Mouse (Mus musculus) heart, embryonic 14.5 days (tissue): Measurements from ENCODE around the gene Ntf3. TPM values are rescaled to one million over a fixed set of nuclear protein-coding genes. Genes with fewer than 3 reads are reported as not detected.

Experiments used
- ATAC-seq: fragments of 200-750 bp; cut with Nextera tagmentation; 2 replicates; pipeline ENCODE4 v1.8.0; 2017; ENCODE audit warnings: low read depth, moderate TSS enrichment; ENCODE audit not compliant: insufficient number of reproducible peaks, insufficient read depth, low FRiP score
- H3K27ac ChIP-seq, 2 experiments: fragments of 200-500 bp in 1 of 2; fragments of 300-500 bp in 1 of 2; sonication (generic) in 1 of 2; replicated peaks in 1 of 2; 2 replicates each; pipeline ENCODE4 v1.5.1; 2012 to 2014; ENCODE audit warnings: low read depth in 2 of 2, low read length in 2 of 2, control low read depth in 1 of 2, mild to moderate bottlenecking in 1 of 2, mixed read lengths in 1 of 2; ENCODE audit not compliant: control insufficient read depth in 1 of 2, insufficient read depth in 1 of 2
- H3K27me3 ChIP-seq: fragments of 300-500 bp; sonication (generic); 2 replicates; pipeline ENCODE4 v1.6.1; 2014; ENCODE audit warnings: mild to moderate bottlenecking, low read length, control low read depth; ENCODE audit not compliant: control insufficient read depth, insufficient read depth
- H3K36me3 ChIP-seq: fragments of 300-500 bp; sonication (generic); 2 replicates; pipeline ENCODE4 v1.6.1; 2014; ENCODE audit warnings: mild to moderate bottlenecking, control low read depth, low read length, mixed read lengths; ENCODE audit not compliant: control insufficient read depth, insufficient read depth
- H3K4me1 ChIP-seq, 2 experiments: fragments of 200-500 bp in 1 of 2; fragments of 300-500 bp in 1 of 2; sonication (generic) in 1 of 2; 2 replicates each; pipeline ENCODE4 v1.6.1; 2012 to 2014; ENCODE audit warnings: low read length in 2 of 2, control low read depth in 1 of 2, mixed read lengths in 1 of 2; ENCODE audit not compliant: control insufficient read depth in 2 of 2, insufficient read depth in 2 of 2
- H3K4me2 ChIP-seq: fragments of 300-500 bp; sonication (generic); 2 replicates; pipeline ENCODE4 v1.6.1; 2014; ENCODE audit warnings: mild to moderate bottlenecking, low read length
- H3K4me3 ChIP-seq, 2 experiments: fragments of 200-500 bp in 1 of 2; fragments of 300-500 bp in 1 of 2; sonication (generic) in 1 of 2; 2 replicates each; pipeline ENCODE4 v1.5.1; 2012 to 2014; ENCODE audit warnings: low read length in 2 of 2, mild to moderate bottlenecking in 2 of 2, control low read depth in 1 of 2, low read depth in 1 of 2, moderate library complexity in 1 of 2; ENCODE audit not compliant: control insufficient read depth in 1 of 2, insufficient read depth in 1 of 2
- H3K9ac ChIP-seq: fragments of 300-500 bp; sonication (generic); 2 replicates; pipeline ENCODE4 v1.6.1; 2014; ENCODE audit warnings: mild to moderate bottlenecking, low read length
- H3K9me3 ChIP-seq: fragments of 300-500 bp; sonication (generic); 2 replicates; pipeline ENCODE4 v1.6.1; 2016; ENCODE audit warnings: low read length, control low read depth; ENCODE audit not compliant: control insufficient read depth
- WGBS: fragments of 180-500 bp; shearing (Covaris S2); extraction: QIAGEN DNeasy Blood & Tissue Kit; methylation state at CpG from one replicate; pipeline ENCODE4 v1.1.7; 2014; 5-methylcytosine and 5-hydroxymethylcytosine counted together
- polyA plus RNA-seq: library from polyadenylated mRNA; unstranded; fragments of >200 nt; fragmentation: Nextera tagmentation; extraction: Ambion mirVana; gene quantifications from 2 replicates; pipeline ENCODE4 v1.2.1, GENCODE M21; 2014

Gene Ntf3
- polyA plus RNA-seq, 1 experiment from 2014 or later = 8.5 TPM

GRCm38 (mm10) chr6:126159279-126160066, 7.2 kb downstream of the Ntf3 start:
- peak overlapping the region; percentile 31 to 40; a peak in 3 of 4 replicates for H3K27ac ChIP-seq
- no peak overlapping the region for H3K9ac ChIP-seq
- 74% methylated on average over 13 of the region's 13 CpGs for WGBS
- H3K4me2 ChIP-seq = no peak overlapping the region
- H3K36me3 ChIP-seq = no peaks in the 10 kb centered on the region
- H3K4me1 ChIP-seq = peaks cover 15 to 29% of the 10 kb centered on the region in 2 experiments
- H3K27me3 ChIP-seq = peaks cover 6% of the 10 kb centered on the region; the same call in 1 of the 2 replicates
- H3K4me3 ChIP-seq = no peak overlapping the region
- ATAC-seq = no peak
- peaks cover 5% of the 10 kb centered on the region; the same call in 1 of the 2 replicates for H3K9me3 ChIP-seq

DNA sequence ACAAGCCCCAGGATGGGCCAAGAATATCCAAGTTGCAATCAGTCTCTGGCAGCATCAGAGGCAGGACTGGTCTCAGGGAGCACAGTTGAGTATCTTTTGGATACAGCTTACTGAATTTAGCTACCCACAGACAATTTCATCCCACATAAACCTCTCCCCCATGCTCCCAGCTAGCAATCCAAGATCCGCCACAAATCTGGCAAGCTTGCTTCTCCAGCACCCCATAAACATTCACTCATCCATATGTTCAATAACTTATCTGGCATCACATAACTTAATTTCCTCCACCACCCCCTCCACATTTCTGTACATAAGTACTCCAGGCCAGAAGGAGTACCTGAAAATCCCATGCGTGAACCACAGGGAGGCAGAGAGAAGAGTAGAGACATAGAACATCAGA, 10.8 kb downstream of the Ntf3 start:
- no peaks in the 10 kb centered on the region for H3K36me3 ChIP-seq
- peaks cover 5% of the 10 kb centered on the region; the same call in 1 of the 2 replicates for H3K9me3 ChIP-seq
- WGBS = 92% methylated on average over 2 of the region's 2 CpGs
- H3K27me3 ChIP-seq = no peaks in the 10 kb centered on the region
- no peak overlapping the region for H3K27ac ChIP-seq
- no peak overlapping the region for H3K4me2 ChIP-seq
- no peak overlapping the region for H3K4me3 ChIP-seq
- ATAC-seq = no peak
- H3K4me1 ChIP-seq = peaks cover 6 to 15% of the 10 kb centered on the region in 2 experiments
- H3K9ac ChIP-seq = no peak overlapping the region

- no peak overlapping the region for H3K4me2 ChIP-seq
Observed at GRCm38 (mm10) chr6:126154372-126154982, 12.2 kb downstream of the Ntf3 start.

DNA sequence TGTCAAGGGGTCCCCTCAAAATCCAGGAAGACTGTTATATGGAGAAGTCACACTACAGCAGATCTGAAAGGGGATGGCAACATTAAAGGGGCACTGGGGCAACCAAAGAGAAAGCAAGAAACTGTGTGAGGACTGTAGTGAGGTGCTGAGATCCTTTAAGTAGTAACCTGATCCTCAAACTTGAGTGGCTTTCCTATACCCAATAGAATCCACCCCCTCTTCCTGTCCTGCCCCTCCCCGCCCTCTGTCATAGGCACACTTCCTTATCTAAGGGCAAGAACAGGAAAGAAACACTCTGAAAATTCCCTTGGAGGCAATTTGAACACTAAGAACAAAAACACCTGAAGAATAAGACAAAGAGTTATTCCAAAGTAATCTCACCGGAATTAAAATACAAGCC, 13.6 kb downstream of the Ntf3 start:
- no peak for ATAC-seq
- H3K36me3 ChIP-seq = no peaks in the 10 kb centered on the region
- no peak overlapping the region for H3K4me2 ChIP-seq
- H3K4me3 ChIP-seq = no peak overlapping the region
- H3K9ac ChIP-seq = no peak overlapping the region
- no peaks in the 10 kb centered on the region for H3K9me3 ChIP-seq
- H3K27me3 ChIP-seq = no peaks in the 10 kb centered on the region
- 79% methylated on average over 2 of the region's 2 CpGs for WGBS
- H3K4me1 ChIP-seq = no peaks in the 10 kb centered on the region; a peak in 1 of 4 replicates
- no peak overlapping the region for H3K27ac ChIP-seq

More at GRCm38 (mm10) chr6:126154372-126154982, 12.2 kb downstream of the Ntf3 start:
- Histone ChIP-seq H3K9me3 (peaks cover 5% of the 10 kb centered on the region; the same call in 1 of the 2 replicates), H3K36me3 (no peaks in the 10 kb centered on the region), H3K27ac (no peak overlapping the region), H3K4me3 (no peak overlapping the region), H3K27me3 (no peaks in the 10 kb centered on the region), H3K4me1 (peaks cover 1 to 6% of the 10 kb centered on the region in 2 experiments), H3K9ac (no peak overlapping the region)
- 22% methylated on average over 8 of the region's 8 CpGs for WGBS
- no peak for ATAC-seq

- peaks cover 25 to 40% of the 10 kb centered on the region in 2 experiments for H3K4me1 ChIP-seq
- WGBS = 74% methylated on average over 5 of the region's 5 CpGs
- no peak overlapping the region for H3K4me2 ChIP-seq
- no peak overlapping the region for H3K4me3 ChIP-seq
- no peaks in the 10 kb centered on the region for H3K9me3 ChIP-seq
- no peak for ATAC-seq
- H3K36me3 ChIP-seq = no peaks in the 10 kb centered on the region
- no peak overlapping the region for H3K27ac ChIP-seq
- H3K27me3 ChIP-seq = no peaks in the 10 kb centered on the region
- no peak overlapping the region for H3K9ac ChIP-seq
Observed at GRCm38 (mm10) chr6:126143659-126144058, 23.1 kb downstream of the Ntf3 start.

- Histone ChIP-seq H3K27me3 (no peaks in the 10 kb centered on the region), H3K27ac (peak overlapping the region in 1 of 2 experiments; percentile 71; a peak in 2 of 4 replicates), H3K9me3 (no peaks in the 10 kb centered on the region), H3K4me2 (peak overlapping the region; percentile 46), H3K4me1 (peaks cover 25 to 40% of the 10 kb centered on the region in 2 experiments), H3K36me3 (no peaks in the 10 kb centered on the region), H3K9ac (no peak overlapping the region), H3K4me3 (no peak overlapping the region)
- WGBS = 36% methylated on average over 3 of the region's 3 CpGs
- no peak for ATAC-seq
Observed at GRCm38 (mm10) chr6:126142741-126143140, 24.0 kb downstream of the Ntf3 start.

DNA sequence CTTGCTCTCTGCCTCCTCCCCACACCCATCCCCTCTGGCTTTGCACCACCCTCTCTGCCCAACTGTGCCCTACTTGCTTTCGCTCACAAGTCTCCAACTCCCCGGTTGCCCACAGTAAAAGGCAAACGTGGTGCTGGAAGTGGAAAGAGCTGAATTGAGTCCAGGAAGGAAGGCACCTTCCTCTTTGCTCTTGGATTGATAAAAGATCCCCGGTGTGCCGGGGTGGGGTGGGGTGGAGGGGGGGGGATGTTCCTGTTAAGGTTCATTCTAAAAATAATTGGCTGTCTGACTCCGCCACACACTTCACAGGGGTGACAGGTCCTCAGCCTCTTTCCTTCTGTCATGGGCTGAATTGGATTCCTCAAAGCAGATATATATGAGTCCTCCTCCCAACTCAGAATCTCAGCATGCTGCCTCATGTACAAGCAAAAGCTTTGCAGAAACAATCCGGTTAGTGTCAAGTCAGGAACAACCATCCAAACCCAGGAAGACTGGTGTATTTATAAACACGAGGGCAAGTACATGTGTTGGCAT, 24.6 kb downstream of the Ntf3 start:
- H3K9me3 ChIP-seq = no peaks in the 10 kb centered on the region
- no peak for ATAC-seq
- H3K27ac ChIP-seq = peak overlapping the region; percentile 62 to 71
- no peak overlapping the region; the same call in 1 of the 2 replicates for H3K9ac ChIP-seq
- H3K4me2 ChIP-seq = peak overlapping the region; percentile 46
- peaks cover 25 to 40% of the 10 kb centered on the region in 2 experiments for H3K4me1 ChIP-seq
- H3K36me3 ChIP-seq = no peaks in the 10 kb centered on the region
- H3K4me3 ChIP-seq = no peak overlapping the region
- H3K27me3 ChIP-seq = no peaks in the 10 kb centered on the region
- 14% methylated on average over 8 of the region's 8 CpGs for WGBS
